Mouse (Mus musculus): ENCODE measurements around the gene Ethe1.
"Not testable (repeated sequence)": the region's sequence is repeated elsewhere in the genome, so short reads cannot be mapped to it uniquely, and the experiment has no call there.

The Ethe1 gene

GRCm38 (mm10) chr7:24614816-24615215 lies 27.5 kb downstream of the Ethe1 start:
- no peak for DNase-seq

DNA sequence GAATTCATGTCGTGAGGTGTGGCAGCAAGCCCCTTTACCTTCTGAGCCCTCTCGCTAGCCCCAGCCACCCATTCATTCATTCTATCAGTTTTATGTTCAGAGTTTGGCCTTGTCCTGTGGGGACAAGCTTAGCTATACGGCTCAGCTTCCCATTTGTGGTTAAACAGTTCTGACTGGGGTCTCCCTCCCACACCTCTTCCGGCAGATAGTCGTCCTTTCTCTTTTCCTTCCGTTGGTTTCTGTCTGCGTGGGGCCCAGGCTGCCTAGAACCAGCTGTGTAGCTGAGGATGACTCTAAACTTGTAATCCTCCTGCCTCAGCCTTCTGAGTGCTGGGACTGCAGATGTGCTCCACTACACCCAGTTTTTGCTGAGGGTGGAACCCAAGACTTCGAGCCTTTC lies 30.4 kb downstream of the Ethe1 start:
- no peak for DNase-seq

DNA sequence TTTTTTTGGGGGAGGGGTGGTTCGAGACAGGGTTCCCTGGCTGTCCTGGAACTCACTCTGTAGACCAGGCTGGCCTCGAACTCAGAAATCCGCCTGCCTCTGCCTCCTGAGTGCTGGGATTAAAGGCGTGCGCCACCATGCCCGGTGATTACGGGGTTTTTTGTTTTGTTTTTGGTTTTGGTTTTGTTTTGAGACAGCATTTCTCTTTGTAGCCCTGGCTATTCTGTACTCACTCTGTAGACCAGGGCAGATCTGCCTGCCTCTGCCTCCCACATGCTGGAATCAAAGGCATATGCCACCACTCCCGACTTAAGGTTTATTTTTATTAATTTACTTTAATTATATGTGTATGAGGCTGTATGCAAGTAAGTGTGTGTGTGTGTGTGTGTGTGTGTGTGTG lies 31.0 kb downstream of the Ethe1 start:
- DNase-seq = not testable (repeated sequence)

DNA sequence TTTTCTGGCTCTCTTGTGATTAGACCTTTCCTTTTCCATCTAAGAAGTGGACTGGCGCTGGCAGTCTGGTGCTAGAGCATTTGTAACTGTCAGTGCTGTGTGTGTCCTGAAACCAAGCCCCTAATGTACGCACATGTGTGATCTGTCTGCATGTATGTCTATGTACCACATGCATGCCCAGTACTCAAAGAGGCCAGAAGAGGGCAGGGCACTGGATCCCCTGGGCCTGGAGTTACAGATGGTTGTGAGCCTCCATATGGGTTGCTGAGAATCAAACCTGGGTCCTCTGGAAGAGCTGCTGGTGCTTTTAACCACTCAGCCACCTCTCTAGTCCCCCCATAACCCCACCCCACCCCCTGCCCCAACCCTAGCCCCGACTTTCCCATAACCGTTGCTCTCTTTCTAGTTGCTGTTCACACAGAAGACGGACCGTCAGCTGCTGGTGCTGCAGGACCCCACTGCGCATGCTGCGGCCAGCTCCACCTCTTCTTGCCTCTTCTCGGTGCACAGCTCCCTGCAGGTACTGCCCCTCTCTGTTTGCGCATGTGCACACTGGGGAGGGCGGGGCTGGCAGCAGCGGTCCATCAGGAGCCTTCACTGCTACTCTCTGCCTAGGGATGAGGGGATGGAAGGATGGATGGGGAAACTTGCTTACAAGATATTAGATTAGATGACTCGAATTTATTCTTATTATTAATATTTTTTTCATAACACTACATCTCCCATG lies 32.5 kb downstream of the Ethe1 start:
- no peak for DNase-seq

DNA sequence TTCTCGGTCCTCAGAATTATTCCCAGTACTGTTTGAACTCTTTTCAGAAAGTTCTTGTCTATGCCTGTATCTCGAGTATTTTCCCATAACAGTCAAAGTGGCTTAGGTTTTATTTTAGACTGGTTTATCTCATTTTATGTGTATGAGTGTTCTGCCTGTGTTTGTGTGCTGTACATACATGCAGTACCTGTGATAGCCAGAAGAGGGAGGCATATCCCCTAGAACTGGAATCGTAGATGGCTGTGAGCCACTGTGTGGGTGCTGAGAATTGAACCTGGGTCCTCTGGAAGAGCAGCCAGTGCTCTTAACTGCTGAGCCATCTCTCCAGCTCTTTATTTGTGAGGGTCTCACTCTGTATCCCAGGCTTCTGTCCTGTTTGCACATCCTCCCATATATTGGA lies 33.9 kb downstream of the Ethe1 start:
- DNase-seq = no peak

GRCm38 (mm10) chr7:24622967-24623366 lies 35.6 kb downstream of the Ethe1 start:
- DNase-seq = no peak

GRCm38 (mm10) chr7:24628685-24629610 lies 41.6 kb downstream of the Ethe1 start:
- DNase-seq = peak; percentile 91

DNA sequence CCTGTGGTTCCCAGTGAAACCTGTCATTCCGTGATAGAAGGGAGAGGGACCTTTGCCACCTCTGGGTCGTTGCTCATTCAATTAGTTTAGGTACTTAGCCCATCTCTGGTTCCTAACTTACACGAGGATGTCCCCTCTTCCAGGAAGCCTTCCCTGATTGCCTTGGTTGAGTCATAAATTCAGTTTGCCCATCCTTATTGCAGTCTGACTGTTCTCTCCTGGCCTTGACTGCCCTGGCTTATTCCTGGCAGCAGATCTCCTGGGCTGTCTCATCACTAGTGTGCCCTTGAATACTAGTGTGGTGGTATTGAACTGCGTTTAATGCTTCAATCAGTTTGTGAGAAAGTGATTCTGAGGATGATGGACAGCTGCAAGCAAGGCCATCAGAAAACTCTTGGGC lies 42.3 kb downstream of the Ethe1 start:
- no peak for DNase-seq

DNA sequence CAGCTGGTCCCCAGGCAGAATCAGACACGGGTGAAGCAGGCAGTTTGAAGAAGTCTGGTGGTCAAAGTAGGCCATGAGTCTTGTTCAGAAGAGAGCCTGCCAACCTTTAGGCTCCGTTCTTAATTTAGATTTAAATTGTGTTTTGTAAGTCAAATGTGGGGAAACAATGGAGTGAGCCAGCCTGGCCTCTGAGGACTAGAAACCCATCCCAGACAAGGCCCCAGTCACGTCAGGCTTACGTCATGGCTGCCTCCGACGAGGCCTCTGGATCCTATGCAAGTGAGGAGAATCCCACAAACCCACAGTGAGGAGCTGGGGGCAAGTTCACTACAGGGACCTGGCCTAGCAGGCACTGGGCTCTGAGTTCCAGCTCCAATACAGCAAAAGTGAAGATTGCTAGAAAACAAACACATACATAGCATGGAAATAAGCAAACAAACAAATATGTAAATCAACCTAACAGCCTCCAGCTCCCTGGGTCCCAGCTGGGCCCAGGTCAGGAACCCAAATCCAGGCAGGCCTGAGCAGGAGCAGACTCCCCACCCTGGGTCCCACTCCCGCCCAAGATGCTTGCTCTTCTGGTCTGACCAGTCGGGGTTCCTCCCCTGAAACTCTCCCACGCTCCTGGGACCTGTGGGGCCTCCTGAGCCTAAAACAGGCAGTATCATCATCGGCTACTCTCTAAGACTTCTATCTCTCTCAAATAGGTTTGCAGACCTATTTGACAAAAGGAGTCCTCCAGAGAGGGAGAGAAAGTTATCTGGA lies 43.0 kb downstream of the Ethe1 start:
- no peak for DNase-seq

DNA sequence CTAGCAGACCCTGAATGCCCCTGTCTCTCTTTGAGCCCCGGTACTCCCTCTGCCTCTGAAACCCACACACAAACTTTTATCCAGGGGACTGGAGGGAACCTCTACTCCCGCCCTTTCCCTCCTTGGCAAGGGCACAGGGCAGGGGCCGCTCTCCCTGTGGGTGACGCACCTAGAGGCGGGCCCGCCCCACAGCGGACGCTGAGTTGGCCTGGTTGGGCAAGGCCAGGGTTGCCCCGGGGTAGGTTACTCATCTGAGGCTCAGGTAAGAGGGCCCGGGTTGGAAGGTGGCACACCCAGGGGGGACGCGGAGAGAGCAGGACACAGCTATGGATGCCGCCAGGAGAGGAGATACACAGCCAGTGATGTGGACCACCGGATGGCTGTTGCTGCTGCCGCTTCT lies 48.9 kb downstream of the Ethe1 start, which contains the start of gene Lypd3:
Gene Lypd3, plus strand, starts transcription at position 287 of the 400 bp plus-strand sequence.
- DNase-seq = no peak

GRCm38 (mm10) chr7:24637046-24637445 lies 49.7 kb downstream of the Ethe1 start:
- no peak for DNase-seq

DNA sequence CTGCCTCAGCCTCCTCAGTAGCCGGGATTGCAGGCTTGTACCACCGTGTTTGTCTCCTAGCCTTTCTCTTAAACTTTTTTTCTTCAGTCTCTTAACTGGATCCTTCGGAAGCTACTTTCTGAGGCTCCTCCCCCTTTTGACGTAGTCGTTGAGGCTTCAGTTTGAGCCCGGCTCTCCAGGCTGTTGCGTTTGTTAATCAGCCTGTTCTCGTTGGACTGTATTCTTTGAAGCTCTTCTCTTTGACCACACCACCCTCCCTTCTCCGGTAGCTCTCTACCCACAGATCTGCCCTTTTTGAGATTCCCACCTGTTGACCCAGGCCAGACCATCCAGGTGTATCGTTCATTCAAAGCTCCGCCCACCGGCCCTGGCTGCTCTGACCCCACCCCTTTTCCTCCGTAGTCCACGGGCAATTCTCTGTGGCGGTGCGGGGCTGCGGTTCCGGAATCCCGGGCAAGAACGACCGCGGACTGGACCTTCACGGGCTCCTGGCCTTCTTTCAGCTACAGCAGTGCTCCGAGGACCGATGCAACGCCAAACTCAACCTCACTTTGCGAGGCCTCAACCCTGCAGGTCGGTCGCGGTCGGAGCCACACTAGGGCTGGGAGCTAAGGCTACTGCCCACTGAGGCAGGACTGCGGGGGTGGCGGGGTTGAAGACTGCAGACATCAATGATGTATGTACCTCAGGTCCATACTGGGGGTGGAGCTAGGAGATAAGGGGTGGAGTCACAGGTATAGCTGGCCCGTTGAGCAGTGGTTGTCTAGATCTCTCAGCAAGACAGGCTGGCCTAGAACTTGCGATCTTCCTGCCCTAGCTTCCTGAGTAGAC lies 50.9 kb downstream of the Ethe1 start:
- peak; percentile 48 for DNase-seq

DNA sequence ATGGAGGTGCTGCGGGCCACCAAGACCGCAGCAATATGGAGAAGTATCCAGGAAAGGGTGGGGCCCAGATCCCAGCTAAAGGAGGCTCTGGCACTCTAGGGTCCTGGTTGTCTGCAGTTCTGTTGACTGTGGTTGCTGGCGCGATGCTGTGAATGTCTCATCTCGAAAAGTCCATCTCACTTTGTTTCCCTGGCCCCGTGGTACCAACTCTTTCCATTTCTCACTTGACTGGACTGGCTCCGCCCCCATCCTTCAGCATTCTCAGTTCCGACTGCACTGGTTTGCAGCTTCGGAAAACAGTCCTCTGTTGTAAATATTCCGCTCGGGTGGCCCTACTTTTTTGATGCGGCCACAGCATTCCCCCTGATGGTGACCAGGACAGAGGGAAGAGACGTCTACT lies 53.1 kb downstream of the Ethe1 start:
- DNase-seq = no peak

- peak; percentile 70 for DNase-seq
These were observed 55.1 kb downstream of the Ethe1 start for GRCm38 (mm10) chr7:24642491-24642890.

DNA sequence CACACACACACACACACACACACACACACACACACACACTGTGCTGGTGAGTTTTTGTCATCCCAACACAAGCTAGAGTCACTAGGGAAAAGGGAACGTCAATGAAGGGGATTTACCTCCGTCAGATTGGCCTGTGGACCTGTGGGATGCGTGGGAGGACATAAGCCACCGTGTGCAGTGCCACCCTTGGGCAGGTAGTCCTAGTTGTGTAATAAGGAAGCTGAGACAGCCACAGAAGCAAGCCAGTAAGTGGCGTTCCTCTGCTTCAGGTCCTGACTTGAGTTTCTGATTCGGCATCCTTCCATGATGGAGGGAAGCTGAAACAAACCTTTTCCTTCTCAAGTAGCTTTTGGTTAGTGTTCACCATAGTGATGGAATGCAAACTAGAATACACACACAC lies 57.1 kb downstream of the Ethe1 start:
- no peak for DNase-seq

- no peak for DNase-seq
These were observed 57.7 kb downstream of the Ethe1 start for GRCm38 (mm10) chr7:24644996-24645395.

DNA sequence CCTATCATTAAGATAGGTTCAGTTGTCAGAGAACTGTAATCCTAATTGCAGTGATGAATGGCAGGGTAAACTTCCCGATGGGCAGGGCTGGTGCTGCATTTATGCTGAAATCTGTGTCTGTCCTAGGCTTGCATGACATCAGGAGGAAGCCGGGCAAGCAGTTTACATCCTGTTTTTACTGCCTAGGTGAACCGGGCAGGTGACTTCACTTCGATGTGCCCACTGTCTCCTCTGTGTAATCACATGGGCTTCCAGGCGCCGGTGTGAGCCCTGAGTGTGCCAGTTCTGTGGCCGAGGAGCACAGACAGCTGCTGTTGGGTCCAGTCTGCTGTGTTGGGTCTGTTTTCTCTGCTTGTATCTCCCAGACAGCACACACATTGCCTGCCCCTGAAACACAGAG lies 59.1 kb downstream of the Ethe1 start:
- DNase-seq = no peak

- DNase-seq = peak; percentile 68
These were observed 66.3 kb downstream of the Ethe1 start for GRCm38 (mm10) chr7:24653681-24654080.

Measured in retina, postnatal 1 day (tissue).